Mouse (Mus musculus): Measurements from ENCODE around the gene Mctp2.

The Mctp2 gene

DNA sequence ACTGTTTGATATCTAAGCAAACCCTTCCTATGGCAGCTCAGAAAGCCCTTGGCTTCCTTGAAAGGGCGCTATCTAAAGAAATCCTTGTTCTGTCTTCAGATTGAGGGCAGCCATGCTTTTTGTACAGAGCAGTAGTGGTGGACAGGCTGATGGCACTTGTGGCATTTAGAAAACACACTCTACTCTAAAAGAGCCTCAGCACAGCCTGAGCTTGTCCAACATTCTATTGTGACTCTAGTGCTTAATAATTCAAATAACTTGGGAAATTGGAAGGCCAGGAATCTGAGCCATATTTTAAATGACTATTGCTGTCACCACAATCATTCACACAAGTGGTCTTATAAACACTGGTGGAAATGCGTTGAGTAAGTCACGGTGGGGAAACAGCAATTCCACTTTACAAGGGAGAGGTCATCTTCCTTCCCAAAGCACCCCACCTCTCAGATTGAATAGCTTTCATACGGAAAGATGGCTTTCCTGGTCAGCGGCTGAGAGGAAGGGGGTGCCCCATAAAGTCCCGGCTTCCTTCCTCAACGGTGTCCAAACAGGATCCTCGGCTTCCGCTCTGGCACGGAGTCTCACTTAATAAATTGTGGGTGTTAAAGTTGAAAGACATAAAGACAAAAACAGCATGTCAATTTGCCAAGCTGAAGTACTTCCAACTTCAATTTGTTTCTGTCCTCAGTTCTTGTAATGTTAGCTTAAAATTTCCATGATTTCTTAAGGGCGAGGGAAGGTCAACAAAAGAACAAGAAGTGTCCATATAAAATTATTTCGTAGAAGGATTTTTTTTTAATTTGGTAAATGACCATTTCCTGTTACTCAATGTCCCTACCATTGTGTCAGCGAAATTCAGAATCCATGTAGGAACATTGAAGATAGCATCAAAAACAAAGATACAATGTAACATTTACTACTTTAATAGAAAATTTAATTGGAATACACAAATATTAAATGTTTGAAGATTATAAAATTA is 140.4 kb downstream of the Mctp2 start:
- DNase-seq (ENCODE audit: low spot score in 2 of 2) = no peak

DNA sequence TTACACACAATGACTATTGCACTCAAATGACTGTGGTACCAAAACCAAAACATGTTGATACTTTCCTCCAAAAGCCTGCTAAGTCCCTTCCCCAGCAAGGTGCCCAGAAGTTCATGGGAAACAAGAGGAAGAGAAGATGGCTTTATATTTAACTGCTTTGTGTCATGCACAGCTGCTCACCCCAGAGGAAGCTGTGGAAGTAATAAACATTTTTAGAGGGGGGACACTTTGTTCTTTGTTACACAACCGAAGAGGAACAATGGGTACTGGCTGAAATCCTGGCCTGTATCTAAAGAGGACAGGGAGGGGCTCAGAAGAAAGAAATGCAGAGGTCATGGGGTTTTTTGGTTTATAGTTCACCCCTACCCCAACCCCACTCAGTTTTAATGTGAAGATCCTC is 144.2 kb downstream of the Mctp2 start:
- no peak for DNase-seq (ENCODE audit: low spot score in 2 of 2)

DNA sequence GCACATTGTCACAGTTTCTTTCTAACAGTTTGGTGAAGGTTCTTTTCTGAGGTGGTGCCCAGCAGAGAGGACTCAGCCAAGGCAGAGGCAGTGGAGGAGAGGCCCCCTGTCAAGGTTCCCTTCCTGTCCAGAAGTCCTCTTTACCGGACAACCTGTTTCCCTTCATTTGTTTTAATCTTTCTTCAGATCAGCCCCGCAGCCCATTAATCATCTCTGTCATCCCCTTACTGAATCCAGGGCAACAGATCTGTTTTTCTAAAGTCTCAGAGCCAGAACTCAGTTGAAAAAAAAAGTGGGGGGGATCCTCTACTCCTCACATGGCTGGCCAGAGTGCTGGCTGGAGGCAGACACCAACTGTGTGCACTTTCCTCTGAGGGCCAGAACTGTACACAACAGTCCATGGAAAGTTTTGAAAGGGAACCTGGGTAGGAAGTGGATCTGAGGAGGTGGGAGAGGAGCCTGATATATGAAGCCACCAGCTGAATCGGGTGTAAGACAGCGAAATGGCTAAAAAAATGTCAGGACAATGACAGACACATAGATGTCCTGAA is 146.8 kb downstream of the Mctp2 start:
- no peak for DNase-seq (ENCODE audit: low spot score in 2 of 2)

DNA sequence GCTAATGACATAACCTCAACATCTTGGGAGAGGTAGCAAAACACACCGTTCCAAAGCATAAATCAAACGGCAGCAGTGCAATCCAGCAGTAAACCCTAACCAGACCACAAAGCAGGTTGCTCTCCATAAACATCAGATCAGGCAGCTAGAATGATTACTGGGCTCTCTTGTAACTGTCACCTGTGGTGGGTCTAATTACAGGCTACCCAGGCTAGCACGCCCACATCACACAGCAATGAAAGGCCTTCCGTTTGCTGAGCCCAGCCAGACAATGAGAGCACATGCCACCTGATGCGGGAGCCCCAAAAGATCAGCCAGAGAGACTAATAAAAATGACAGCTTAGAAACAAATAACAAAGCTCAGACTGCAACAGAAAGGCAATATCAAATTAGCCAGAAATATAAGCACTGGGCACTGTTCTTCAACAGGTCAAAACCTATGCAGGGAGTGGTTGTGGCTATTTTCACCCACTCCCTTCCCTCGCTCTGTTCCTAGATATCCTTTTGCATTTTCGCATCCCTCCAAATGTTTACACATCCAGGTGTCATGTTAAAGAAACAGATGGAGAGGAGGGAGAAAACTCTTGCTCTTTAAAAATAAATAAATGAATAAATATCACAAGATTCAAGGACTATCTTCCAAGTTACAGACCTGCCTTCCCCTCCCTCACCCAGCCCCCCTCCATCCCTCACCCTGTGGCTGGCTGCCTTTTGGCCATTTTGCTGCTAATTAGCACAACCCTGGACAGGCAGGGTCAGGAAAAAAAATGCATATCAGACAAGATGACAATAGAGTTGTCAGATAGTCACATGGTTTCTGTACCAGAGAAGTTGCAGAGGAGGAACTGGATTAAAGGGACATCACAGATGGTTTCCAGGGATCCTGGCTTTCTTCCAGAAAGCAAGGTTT is 155.4 kb downstream of the Mctp2 start:
- no peak for DNase-seq (ENCODE audit: low spot score in 2 of 2)

DNA sequence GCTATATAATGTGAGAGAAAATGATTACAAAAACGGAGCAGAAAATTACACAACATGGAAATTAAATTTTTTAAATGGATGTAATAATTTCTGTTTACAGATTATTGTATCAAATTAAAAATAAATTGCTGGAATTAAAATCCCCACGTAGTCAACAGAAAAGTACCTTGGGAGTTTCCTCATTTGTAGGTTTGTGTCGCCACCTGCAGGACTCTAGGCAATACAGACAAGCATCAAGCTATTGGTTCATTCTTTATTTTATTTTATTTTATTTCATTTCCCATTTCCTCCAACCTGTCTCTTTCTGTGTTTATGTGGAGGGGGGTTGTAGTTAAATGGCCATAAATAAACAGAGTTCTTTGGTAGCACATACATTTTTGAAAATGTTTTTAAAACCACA is 157.3 kb downstream of the Mctp2 start:
- DNase-seq (ENCODE audit: low spot score in 2 of 2) = no peak

DNA sequence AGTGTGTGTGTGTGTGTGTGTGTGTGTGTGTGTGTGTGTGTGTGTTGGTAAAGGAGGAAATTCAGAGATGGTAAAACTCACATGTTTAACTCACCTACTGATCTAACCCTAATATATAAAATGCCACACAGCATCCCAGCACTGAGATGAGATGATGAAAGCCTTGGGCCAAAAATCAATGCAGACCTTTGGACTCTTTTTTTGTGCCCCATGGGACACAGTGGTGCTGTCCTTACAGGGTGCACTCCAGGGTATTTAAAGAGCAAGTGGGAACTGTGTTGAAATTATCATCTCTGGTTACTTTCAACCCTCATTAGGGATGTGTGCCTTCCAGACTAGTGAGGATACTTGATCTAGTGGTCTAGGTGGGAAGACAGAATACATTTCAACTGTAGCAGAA is 159.6 kb downstream of the Mctp2 start:
- no peak for DNase-seq (ENCODE audit: low spot score in 2 of 2)

DNA sequence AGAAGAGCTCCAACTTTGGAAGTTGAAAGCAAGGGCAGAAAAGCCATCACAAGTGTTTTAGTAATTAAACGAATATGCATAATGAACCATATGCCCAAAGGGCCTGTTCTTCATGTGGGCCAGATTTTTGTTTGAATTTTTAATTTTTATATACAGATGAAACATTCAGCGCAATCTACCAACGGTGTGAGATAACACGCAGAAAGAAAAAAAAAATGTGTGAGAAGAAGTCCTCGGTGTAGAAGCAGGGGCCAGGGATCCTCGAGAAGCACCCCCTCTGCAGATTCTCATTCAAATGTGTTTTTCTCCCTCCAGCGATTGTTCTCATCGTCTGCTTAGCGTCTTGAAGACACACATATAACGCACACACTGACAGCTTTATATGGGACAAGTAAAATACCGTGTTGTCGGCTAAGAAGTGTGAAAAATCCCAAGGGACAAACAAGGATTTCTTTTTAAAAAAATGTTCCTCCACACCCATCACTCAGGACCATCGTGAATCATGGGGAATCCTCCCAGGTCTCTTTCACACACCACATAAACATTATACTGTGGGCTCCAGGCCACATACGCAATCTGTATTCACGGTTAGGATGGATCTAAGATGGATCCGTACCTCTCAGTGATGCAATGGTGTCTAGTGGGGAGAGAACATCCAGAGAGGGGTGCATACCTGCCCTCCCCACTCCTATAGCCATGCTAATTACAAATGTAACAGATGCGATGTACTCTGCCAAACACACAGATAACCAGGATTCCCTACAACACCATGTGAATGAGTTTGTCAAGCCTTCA is 160.5 kb downstream of the Mctp2 start:
- no peak for DNase-seq (ENCODE audit: low spot score in 2 of 2)

DNA sequence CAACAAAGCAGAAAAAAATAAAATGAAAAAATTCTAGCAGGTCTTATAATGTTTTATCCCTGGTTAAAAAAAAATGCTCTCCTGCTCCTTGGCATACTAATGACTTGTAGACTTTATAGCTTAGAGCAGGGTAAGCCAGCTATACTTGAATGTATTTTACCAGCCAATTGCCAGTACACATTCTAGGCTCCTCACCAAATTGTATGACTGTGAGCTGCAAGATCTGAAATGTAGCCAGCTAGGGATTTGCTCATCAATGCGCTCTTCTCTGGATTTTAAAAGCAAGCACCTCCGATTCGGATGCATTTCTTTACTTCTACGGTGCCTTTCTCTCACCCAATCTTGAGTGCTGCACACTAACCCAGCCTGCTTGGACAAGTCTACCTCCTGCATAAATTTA is 167.7 kb downstream of the Mctp2 start:
- DNase-seq (ENCODE audit: low spot score in 2 of 2) = no peak

DNA sequence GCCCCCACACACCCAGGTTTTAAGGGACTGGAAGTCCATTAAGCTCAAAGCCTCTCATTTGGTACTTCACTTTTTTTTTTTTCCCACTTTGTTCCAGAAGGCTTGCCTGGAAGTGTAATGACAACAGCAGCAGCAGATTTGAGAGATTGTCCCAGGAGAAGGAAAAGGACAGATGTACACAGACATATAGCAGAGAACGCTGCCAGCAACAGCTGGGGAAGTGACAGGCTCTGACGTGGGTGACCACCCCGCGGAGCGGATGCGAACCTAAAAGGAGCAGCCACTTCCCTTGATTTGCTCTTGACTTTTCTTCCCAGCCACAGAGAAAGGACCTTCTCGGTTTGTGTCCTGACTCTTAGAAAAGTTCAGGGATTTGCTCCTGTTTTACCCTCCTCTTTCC is 185.4 kb downstream of the Mctp2 start:
- no peak for DNase-seq (ENCODE audit: low spot score in 2 of 2)

DNA sequence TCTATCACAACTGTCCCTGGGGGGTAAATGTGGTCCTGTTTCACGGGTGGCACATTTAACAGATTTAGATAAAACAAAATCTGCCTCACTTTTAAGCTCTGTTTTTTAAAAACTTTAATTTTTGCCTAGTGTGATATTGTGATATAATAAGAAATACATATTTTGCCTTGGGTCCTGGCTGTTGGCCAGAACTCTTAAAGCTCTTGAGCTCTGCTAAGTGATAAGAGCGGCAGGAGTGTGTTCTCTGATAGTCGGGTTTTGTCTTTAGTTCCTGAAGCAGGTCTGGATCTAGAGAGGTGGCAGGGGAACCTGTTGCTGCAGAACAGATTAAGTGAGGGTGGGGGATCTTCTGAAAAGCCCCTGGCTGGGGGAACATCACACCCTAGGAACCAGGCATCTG is 186.7 kb downstream of the Mctp2 start:
- DNase-seq (ENCODE audit: low spot score in 2 of 2) = no peak

DNA sequence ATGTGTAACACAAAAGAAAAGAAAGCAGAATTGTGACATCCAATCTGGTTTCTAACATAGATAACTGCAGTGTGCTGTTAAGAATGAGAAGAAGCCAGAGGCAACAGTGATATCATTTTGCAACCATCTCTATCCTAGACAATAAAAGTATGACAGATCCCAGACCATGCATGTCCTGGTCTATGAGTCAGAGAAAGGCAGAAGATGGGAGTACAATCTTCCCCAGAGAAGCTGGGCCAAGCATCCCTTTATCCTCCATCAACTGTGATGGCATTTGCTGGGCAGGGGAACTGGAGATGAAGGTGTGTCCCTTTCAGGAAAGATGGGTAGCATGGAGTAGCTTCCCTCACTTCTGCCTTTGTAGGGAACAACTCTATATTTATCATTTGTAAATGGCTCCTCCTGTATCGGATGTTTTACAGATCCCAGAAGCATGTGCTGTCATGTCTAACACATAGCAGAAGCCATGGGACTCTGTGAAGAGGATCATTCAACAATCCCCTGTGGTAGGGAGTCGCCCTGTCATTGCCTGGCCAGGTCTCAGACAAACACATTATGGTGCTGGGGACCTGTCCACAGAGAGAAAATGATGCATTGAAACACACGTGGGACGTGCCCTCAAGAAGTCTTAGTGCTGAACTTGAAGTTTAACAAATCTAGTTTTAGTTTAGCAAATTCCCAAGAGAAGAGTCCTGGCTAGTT is 188.9 kb downstream of the Mctp2 start:
- DNase-seq (ENCODE audit: low spot score in 2 of 2) = no peak

DNA sequence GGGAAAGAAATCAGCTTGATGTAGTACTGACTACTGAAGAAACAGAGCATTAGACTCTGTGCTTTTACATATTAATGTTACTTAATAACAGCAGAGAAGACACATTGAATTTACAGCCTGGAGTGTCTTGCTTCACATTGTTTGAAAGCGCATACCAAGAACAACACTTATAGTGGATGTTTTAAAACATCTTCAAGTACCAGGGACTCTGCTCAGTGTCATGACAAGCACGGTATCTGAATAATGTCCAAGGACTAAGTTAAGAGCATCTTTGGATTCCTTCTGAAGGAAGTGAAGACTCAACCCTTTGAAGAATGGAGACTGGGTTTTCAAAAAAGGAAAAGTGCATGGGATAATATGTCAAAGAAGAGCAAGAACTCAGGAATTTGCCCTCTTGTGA is 191.3 kb downstream of the Mctp2 start:
- DNase-seq (ENCODE audit: low spot score in 2 of 2) = no peak

DNA sequence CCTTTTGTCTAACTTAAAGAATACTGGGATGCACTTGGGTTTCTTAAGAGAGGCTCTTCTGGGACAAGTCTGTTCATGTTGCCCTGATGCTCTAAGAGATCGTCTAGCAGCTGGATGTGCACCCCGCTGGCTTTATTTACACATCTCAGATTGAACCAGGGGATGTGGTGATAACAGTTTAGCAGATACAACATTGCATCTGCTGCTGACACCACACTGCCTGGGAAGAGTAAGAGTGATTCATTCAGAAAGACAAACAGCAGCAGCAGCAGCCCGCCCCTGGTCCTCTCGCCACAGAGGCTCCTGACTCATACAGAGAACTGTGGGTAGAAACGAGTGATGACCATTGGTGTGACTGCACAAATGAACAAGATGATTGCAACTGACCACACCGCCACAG is 195.8 kb downstream of the Mctp2 start:
- no peak for DNase-seq (ENCODE audit: low spot score in 2 of 2)

DNA sequence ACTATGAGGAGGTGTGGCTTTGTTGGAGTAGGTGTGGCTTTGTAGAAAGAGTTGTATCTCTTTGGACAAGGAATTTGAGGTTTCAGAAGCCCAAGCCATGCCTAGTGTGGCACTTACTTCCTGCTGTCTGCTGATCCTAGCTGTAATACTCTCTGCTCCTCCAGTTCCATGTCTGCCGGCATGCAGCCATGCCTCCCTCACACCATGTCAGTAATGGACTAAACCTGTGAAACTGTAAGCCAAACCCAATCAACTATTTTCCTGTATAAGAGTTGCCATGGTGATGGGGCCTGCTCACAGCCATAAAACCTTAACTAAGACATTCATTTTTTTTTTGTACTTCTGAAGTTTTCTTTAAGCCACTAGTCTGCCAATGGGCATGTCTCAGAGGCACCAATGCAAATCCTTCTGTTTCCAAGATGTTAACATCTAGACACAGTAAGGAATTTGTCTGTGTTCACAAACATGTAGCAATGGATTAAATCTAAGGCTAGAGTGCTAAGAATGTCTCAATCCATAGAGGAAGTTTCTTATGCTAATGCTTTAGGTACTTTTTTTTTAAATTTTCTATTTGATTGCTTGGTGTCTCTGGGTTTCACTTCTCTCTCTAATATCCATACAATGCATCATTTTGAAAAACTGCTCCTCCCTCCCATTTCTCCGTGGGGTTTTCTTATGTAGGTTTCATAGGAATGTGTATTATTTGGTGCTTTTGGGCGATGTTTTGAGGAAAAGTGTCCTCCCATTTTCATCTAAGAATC is 197.6 kb downstream of the Mctp2 start:
- no peak for DNase-seq (ENCODE audit: low spot score in 2 of 2)

DNA sequence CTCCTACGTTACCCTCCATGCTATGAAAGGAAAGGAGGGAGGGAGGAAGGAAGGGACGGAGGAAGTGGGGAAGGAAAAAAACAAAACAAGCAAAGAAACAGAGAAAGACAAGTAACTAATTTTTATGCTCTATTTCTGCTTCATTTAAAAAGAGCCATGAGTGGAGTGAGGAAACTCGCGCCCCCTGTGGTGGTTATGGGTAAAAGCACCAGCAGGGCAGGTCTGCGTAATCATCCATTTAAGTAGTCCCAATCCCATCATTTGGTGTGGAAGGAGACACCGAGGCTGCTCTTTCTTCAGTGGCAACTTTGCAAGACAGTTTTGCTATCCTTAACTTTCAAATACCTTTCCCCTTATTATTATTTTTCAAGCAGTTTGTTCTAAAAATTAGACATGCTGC is 202.2 kb downstream of the Mctp2 start:
- no peak for DNase-seq (ENCODE audit: low spot score in 2 of 2)

DNA sequence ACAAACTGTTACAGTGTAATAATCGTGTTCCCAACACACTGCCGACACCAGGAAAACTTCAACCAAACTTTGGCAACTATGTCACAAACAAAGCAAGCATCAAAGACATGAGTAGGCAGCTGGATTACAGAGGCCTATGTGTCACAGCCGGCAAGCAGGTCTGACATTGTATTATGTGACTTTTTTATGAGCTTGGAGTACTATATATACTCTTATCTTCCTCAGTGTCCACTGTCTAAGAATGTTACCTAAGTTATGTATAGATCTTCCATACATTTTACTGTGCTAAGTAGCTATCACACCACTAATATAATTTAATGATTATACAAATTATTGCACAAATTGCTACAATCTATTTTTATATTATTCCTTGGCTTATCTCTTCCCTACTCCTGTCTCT is 202.8 kb downstream of the Mctp2 start:
- no peak for DNase-seq (ENCODE audit: low spot score in 2 of 2)

DNA sequence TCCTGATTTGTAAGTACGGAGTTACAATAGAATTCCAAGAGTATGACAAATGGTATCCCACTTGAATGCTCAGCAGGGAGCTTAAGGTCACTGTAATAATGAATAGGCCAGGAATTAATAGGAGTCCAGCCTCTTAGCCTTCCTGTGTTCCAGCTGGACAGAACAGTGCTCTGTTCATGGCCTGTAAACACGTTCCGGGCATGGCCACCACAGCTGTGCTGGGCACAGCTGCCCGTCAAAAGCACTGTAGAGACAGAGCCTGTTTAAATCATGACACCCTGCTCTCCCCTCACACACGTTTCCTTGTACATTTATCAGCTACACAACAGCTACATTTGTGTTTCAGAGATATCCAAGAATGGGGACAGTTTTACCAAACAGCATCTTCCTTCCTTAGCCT is 205.7 kb downstream of the Mctp2 start:
- DNase-seq (ENCODE audit: low spot score in 2 of 2) = no peak

DNA sequence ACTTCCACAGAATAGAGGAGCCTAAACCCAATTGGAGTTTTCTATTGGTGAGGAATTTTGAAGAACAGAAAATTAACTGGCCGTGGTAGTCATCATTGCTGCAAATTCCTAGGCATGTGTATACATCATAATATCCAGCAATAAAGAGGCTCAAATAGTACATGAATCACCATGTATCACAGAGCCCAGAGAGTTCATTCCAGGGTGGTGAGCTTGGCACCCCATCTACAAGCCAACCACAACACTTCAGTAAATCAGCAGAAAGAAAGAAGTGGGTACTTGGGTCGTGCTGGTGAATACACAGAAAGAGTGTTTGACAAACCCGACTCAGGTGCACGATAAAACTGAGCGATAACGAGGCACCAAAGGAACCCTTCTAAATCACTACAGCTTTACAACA is 207.8 kb downstream of the Mctp2 start:
- DNase-seq (ENCODE audit: low spot score in 2 of 2) = no peak

DNA sequence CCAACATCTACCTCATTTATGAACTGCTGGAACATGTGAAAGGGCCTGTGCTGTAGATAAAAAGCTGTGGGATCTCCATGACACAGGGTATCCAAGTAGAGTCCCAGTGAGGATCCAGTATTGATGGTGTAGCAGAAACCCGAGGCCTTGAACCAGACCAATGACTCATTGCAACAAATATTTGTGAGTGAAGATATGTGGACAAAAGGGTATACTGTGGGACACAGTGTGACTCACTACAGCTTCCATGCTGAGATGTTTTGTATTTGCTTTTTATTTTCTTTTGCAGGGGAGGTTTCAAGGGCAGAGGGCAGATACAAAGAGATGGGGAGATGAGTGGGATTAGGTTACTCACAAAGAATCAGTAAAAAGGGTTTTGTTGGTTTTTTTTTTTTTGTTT is 209.4 kb downstream of the Mctp2 start:
- DNase-seq (ENCODE audit: low spot score in 2 of 2) = no peak

DNA sequence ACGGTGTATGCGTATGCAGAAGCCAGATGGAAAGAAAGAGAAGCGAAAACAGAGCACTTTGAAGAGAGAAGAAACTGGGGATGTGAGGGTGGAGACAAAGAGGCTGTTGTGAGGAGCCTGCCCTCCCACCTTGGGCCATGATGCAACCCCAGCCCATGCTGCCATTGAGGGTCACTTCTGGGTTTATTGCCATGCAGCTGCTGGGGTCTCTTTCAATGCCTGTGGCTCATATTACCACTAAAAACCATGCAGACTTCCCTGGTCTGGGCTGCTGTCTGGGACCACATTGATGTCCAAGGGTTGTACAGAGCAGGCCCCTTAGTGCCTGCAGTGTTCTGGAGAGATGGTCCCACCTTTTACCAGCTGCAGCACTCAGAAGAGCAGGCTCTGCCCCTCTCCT is 210.0 kb downstream of the Mctp2 start:
- DNase-seq (ENCODE audit: low spot score in 2 of 2) = no peak

Measured in urinary bladder, postnatal 4 days (tissue).